Mouse (Mus musculus) stomach, embryonic 16.5 days (tissue): ENCODE measurements around the gene Pdia6. TPM values are rescaled to one million over a fixed set of nuclear protein-coding genes. Genes with fewer than 3 reads are reported as not detected.

Experiments used
- ATAC-seq: fragments of 200-750 bp; cut with Nextera tagmentation; 2 replicates; pipeline ENCODE4 v1.8.0; 2017; ENCODE audit warnings: moderate number of reproducible peaks, moderate TSS enrichment; ENCODE audit not compliant: insufficient read depth, low FRiP score
- H3K27ac ChIP-seq: fragments of 300-500 bp; sonication (generic); 2 replicates; pipeline ENCODE4 v1.5.1; 2014; ENCODE audit warnings: low read length
- H3K27me3 ChIP-seq: fragments of 300-500 bp; sonication (generic); 2 replicates; pipeline ENCODE4 v1.6.1; 2014; ENCODE audit warnings: low read length, control low read depth, mixed read lengths; ENCODE audit not compliant: control insufficient read depth, insufficient read depth
- H3K36me3 ChIP-seq: fragments of 300-500 bp; sonication (generic); 2 replicates; pipeline ENCODE4 v1.6.1; 2014; ENCODE audit warnings: low read length; ENCODE audit not compliant: control insufficient read depth, insufficient read depth
- H3K4me1 ChIP-seq: fragments of 300-500 bp; sonication (generic); 2 replicates; pipeline ENCODE4 v1.6.1; 2014; ENCODE audit warnings: low read length, control low read depth, mixed read lengths; ENCODE audit not compliant: control insufficient read depth, insufficient read depth
- H3K4me2 ChIP-seq: fragments of 300-500 bp; sonication (generic); 2 replicates; pipeline ENCODE4 v1.6.1; 2014; ENCODE audit warnings: low read depth, low read length, mixed read lengths
- H3K4me3 ChIP-seq: fragments of 300-500 bp; sonication (generic); replicated peaks from 2 replicates; pipeline ENCODE4 v1.5.1; 2014; ENCODE audit warnings: mild to moderate bottlenecking, low read length
- H3K9ac ChIP-seq: fragments of 300-500 bp; sonication (generic); 2 replicates; pipeline ENCODE4 v1.6.1; 2014; ENCODE audit warnings: low read length
- H3K9me3 ChIP-seq: fragments of 300-500 bp; sonication (generic); replicated peaks from 2 replicates; pipeline ENCODE4 v1.6.1; 2016; ENCODE audit warnings: low read length, control low read depth; ENCODE audit not compliant: control insufficient read depth
- WGBS: fragments of 180-500 bp; shearing (Covaris S2); extraction: QIAGEN DNeasy Blood & Tissue Kit; methylation state at CpG from one replicate; pipeline ENCODE4 v1.1.7; 2014; 5-methylcytosine and 5-hydroxymethylcytosine counted together
- polyA plus RNA-seq: library from polyadenylated mRNA; unstranded; fragments of >200 nt; fragmentation: Nextera tagmentation; extraction: Ambion mirVana; gene quantifications from 2 replicates; pipeline ENCODE4 v1.2.1, GENCODE M21; 2015

The Pdia6 gene
- polyA plus RNA-seq, 1 experiment from 2014 or later = 661 TPM

DNA sequence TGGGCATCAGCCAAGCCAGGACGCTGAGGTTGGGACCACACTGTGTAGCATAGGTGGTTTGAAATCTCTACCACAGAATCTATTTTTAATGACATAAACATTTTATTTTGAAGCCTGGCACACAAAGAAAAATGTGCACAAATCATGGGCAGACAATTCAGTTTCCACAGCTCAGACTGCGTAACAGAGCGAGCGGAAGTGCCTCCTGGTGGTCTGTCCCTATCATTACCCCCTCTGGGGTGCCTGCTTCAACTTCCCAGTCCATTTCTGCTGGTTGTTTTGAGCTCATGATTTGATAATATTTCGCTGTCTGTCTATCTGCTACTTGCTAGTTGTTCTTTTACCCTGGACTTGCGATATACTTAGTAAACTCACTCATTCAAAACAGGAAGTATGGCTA is 10.7 kb upstream of the Pdia6 start:
- Histone ChIP-seq H3K4me1 (no peaks in the 10 kb centered on the region), H3K36me3 (no peaks in the 10 kb centered on the region), H3K9ac (no peak overlapping the region), H3K27ac (no peak overlapping the region), H3K27me3 (peaks cover 4% of the 10 kb centered on the region), H3K9me3 (no peaks in the 10 kb centered on the region), H3K4me3 (no peak overlapping the region), H3K4me2 (no peak overlapping the region)
- ATAC-seq = no peak
- WGBS = 83% methylated on average over 6 of the region's 6 CpGs

DNA sequence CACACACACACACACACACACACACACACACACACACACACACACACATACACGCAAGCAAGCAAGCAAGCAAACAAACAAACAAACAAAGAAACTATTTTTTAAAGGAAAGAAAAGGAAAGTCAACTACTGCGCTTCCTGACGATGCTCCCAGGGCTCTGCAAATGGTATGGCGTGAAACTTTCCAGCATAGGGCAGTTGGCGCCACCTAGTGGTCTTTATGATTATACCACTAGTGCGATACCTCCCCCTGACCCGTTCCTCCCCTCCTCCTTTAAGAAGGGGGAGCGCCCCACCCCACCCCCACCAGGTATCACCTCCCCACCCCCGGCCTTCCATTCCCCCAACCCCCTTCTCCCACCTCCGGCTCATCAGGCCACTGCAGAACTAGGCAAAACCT is 9.4 kb upstream of the Pdia6 start:
- Histone ChIP-seq H3K4me3 (no peak overlapping the region), H3K9ac (no peak overlapping the region), H3K4me1 (no peaks in the 10 kb centered on the region), H3K27ac (no peak overlapping the region), H3K27me3 (peaks cover 4% of the 10 kb centered on the region), H3K4me2 (no peak overlapping the region), H3K9me3 (no peaks in the 10 kb centered on the region), H3K36me3 (no peaks in the 10 kb centered on the region)
- WGBS = 3% methylated on average over 10 of the region's 10 CpGs
- peak; percentile 28; the same call in 1 of the 2 replicates for ATAC-seq

GRCm38 (mm10) chr12:17258431-17258830 is 7.9 kb upstream of the Pdia6 start:
- WGBS = 81% methylated on average over 7 of the region's 7 CpGs
- no peak for ATAC-seq

GRCm38 (mm10) chr12:17261005-17261404 is 5.3 kb upstream of the Pdia6 start:
- H3K27ac ChIP-seq = no peak overlapping the region
- ATAC-seq = no peak
- H3K4me1 ChIP-seq = 0 out of 2 replicates have a peak, but pooled peaks cover 3% of the 10 kb centered on the region
- H3K27me3 ChIP-seq = no peaks in the 10 kb centered on the region
- no peak overlapping the region for H3K4me3 ChIP-seq
- H3K36me3 ChIP-seq = no peaks in the 10 kb centered on the region
- no peak overlapping the region for H3K4me2 ChIP-seq
- H3K9me3 ChIP-seq = no peaks in the 10 kb centered on the region
- WGBS = 85% methylated on average over 3 of the region's 3 CpGs
- H3K9ac ChIP-seq = no peak overlapping the region

More at GRCm38 (mm10) chr12:17258431-17258830, 7.9 kb upstream of the Pdia6 start:
- H3K27ac ChIP-seq = no peak overlapping the region
- no peaks in the 10 kb centered on the region for H3K36me3 ChIP-seq
- no peaks in the 10 kb centered on the region for H3K4me1 ChIP-seq
- peaks cover 4% of the 10 kb centered on the region for H3K27me3 ChIP-seq
- H3K9me3 ChIP-seq = no peaks in the 10 kb centered on the region
- no peak overlapping the region for H3K4me3 ChIP-seq
- no peak overlapping the region for H3K9ac ChIP-seq
- H3K4me2 ChIP-seq = no peak overlapping the region

DNA sequence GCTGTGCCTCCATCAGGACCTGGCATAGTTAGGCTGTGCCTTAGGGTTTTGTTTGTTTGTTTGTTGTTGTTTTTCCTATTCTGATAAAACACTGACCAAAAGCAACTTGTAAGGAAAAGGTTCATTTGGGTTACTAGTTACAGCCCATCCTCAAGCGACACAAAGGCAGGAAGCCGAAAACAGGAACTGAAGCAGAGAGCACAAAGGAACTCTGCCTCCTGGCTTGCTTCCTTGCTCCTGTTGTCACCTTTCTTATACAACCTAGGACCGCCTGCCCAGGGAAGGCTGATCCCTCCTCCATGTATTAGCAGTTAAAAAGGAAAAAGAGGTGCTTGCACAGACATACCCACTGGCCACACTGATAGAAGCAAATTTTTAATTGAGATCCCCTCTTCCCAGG is 2.5 kb upstream of the Pdia6 start:
- H3K9ac ChIP-seq = no peak overlapping the region
- no peaks in the 10 kb centered on the region for H3K9me3 ChIP-seq
- H3K27ac ChIP-seq = no peak overlapping the region
- no peak for ATAC-seq
- H3K4me3 ChIP-seq = no peak overlapping the region
- H3K27me3 ChIP-seq = no peaks in the 10 kb centered on the region
- H3K4me1 ChIP-seq = peaks cover 17% of the 10 kb centered on the region
- H3K36me3 ChIP-seq = no peaks in the 10 kb centered on the region
- WGBS = 71% methylated on average over 3 of the region's 3 CpGs
- H3K4me2 ChIP-seq = no peak overlapping the region

DNA sequence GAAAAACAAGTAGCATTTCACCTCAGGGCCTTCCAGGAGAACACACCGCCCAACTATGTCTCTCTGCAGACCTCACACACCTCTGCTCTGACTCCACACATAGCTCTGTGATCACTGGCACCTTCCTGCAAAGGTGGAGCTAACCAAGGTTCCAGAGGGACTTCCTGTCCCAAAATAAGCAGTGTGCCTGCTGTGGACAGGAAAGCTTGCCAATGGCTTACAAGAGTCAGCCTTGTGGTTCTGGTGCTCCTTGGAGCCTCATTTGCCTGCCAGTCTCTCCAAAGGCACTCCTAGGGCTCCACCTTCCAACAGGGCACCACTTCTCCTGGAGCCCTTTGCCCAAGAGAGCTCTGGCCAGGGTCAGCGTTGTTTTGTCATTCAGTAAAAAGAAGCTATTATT is 1.5 kb upstream of the Pdia6 start:
- no peaks in the 10 kb centered on the region for H3K27me3 ChIP-seq
- 82% methylated on average over 2 of the region's 2 CpGs for WGBS
- H3K36me3 ChIP-seq = no peaks in the 10 kb centered on the region
- no peak overlapping the region for H3K27ac ChIP-seq
- H3K9ac ChIP-seq = no peak overlapping the region
- no peaks in the 10 kb centered on the region for H3K9me3 ChIP-seq
- H3K4me2 ChIP-seq = no peak overlapping the region
- no peak overlapping the region for H3K4me3 ChIP-seq
- ATAC-seq = no peak
- H3K4me1 ChIP-seq = peaks cover 19% of the 10 kb centered on the region

- H3K36me3 ChIP-seq = peaks cover 10% of the 10 kb centered on the region
- no peaks in the 10 kb centered on the region for H3K9me3 ChIP-seq
- peak; percentile 71 for ATAC-seq
- no peaks in the 10 kb centered on the region for H3K27me3 ChIP-seq
- 0% methylated on average over 21 of the region's 21 CpGs for WGBS
- peak overlapping the region; percentile 95 for H3K9ac ChIP-seq
- H3K4me3 ChIP-seq = peak overlapping the region; percentile 93
- peaks cover 22% of the 10 kb centered on the region for H3K4me1 ChIP-seq
- H3K4me2 ChIP-seq = peak overlapping the region; percentile 84
- peak overlapping the region; percentile 72 for H3K27ac ChIP-seq
These were observed 287 bp downstream of the Pdia6 start for GRCm38 (mm10) chr12:17266673-17266990.

DNA sequence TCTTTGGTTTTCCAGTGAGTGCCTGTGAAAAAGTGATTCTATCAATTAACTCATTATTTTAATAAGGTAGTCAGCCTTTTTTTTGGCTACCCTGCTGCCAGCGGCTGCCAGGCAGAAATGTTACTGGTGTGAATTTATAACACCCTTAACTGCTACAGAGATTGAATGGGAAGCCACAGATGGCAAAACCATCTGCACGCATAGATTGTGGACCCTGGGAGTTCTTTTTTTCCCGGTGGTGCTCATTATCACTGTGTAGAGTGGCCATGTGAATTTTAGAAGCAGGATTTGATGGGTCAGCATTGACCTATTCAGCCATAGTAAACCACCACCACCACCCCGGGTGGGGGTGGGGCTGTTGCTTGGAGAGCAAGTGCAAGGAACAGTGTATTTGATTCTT is 971 bp downstream of the Pdia6 start:
- H3K9me3 ChIP-seq = no peaks in the 10 kb centered on the region
- H3K4me1 ChIP-seq = peaks cover 22% of the 10 kb centered on the region
- WGBS = 15% methylated on average over 4 of the region's 4 CpGs
- peak overlapping the region; percentile 93 for H3K4me3 ChIP-seq
- H3K27ac ChIP-seq = no peak overlapping the region
- peak overlapping the region; percentile 95 for H3K9ac ChIP-seq
- H3K36me3 ChIP-seq = peaks cover 16% of the 10 kb centered on the region
- no peak for ATAC-seq
- no peaks in the 10 kb centered on the region for H3K27me3 ChIP-seq
- H3K4me2 ChIP-seq = peak overlapping the region; percentile 84

DNA sequence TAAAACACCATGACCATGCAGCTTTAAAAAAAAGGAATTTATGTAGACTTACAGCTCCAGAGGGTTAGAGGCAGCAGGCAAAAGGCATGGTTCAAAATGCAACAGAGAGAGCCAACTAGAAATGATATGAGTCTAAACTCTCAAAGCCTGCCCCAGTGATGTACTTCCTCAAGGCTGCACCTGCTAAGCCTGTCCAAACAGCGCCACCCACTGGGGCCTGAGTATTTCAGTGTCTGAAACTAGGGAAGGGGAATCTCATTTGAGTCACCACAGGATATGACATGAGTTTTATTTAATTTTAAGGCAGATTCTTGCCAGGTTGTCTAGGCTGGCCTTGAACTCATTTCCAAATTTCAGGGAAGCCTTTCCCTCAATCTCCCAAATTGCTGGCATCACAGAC is 4.9 kb downstream of the Pdia6 start:
- no peak overlapping the region for H3K27ac ChIP-seq
- peaks cover 19% of the 10 kb centered on the region for H3K4me1 ChIP-seq
- no peaks in the 10 kb centered on the region for H3K9me3 ChIP-seq
- no peak overlapping the region for H3K4me3 ChIP-seq
- peaks cover 31% of the 10 kb centered on the region for H3K36me3 ChIP-seq
- no peaks in the 10 kb centered on the region for H3K27me3 ChIP-seq
- ATAC-seq = no peak
- H3K4me2 ChIP-seq = no peak overlapping the region
- 84% methylated on average over 1 of the region's 1 CpGs for WGBS
- H3K9ac ChIP-seq = no peak overlapping the region

- no peak overlapping the region for H3K4me2 ChIP-seq
- ATAC-seq = no peak
- H3K9ac ChIP-seq = no peak overlapping the region
- WGBS = 81% methylated on average over 7 of the region's 7 CpGs
- no peak overlapping the region for H3K4me3 ChIP-seq
- no peak overlapping the region for H3K27ac ChIP-seq
- H3K27me3 ChIP-seq = no peaks in the 10 kb centered on the region
- peaks cover 6% of the 10 kb centered on the region; the same call in 1 of the 2 replicates for H3K4me1 ChIP-seq
- no peaks in the 10 kb centered on the region for H3K9me3 ChIP-seq
- H3K36me3 ChIP-seq = peaks cover 46% of the 10 kb centered on the region
These were observed 7.5 kb downstream of the Pdia6 start for GRCm38 (mm10) chr12:17273841-17274240.
